Mouse (Mus musculus) kidney, postnatal 14 days (tissue): ENCODE measurements at regions not wholly inside any gene's neighbourhood (a gene's known extent, or its start where the extent isn't known, plus 50 kb on each side); places are given as distances from the start of the nearest gene placed in this dataset.

ENCODE experiments used
- DNase-seq: peaks from one replicate; pipeline ENCODE4 v3.0.0; 2022; ENCODE audit warnings: mixed read lengths

- DNase-seq = no peak
Observed at GRCm38 (mm10) chr3:35688111-35688510, 65.8 kb upstream of the Atp11b start.

- peak; percentile 21 for DNase-seq
Observed at GRCm38 (mm10) chr3:35688781-35689180, 65.1 kb upstream of the Atp11b start.

GRCm38 (mm10) chr3:35693039-35693438, 60.9 kb upstream of the Atp11b start:
- peak; percentile 77 for DNase-seq

GRCm38 (mm10) chr3:35693551-35693950, 60.4 kb upstream of the Atp11b start:
- no peak for DNase-seq

GRCm38 (mm10) chr3:35694241-35694640, 59.7 kb upstream of the Atp11b start:
- no peak for DNase-seq

GRCm38 (mm10) chr3:35695859-35696258, 58.0 kb upstream of the Atp11b start:
- DNase-seq = no peak

GRCm38 (mm10) chr3:35699266-35699665, 54.6 kb upstream of the Atp11b start:
- no peak for DNase-seq

- no peak for DNase-seq
Observed at GRCm38 (mm10) chr3:35699979-35700378, 53.9 kb upstream of the Atp11b start.

- no peak for DNase-seq
Observed at GRCm38 (mm10) chr3:35703528-35704327, 50.2 kb upstream of the Atp11b start.
